Mouse (Mus musculus): ENCODE measurements around the gene Gm13693. TPM values are rescaled to one million over a fixed set of nuclear protein-coding genes. Genes with fewer than 3 reads are reported as not detected.

Gene Gm13693
- polyA plus RNA-seq, 1 experiment, result not detected

DNA sequence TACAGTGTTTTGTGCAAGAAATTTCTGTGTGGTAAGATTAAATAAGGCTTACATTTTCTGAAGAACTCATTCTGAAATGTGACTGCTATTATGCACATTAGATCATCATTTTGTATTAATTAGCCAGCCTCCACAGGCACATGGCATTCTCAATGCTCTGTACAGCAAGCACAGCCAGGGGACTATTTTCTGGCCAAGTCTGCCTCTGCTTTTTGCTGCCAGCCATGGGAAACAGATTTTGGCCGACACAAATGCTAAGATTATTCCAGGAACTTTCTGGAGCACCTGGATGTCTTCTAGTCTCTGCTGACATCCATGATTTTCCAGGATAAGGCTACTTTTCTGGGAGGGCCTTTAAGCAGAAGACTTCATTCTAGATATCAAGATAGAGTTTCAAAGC lies 47.6 kb downstream of the Gm13693 start:
- Histone ChIP-seq H3K4me1 (ENCODE audit: control insufficient read depth, insufficient read depth, low read length) (0 out of 2 replicates have a peak, but pooled peaks cover 2% of the 10 kb centered on the region), H3K4me3 (ENCODE audit: insufficient read depth, low read length) (no peak overlapping the region), H3K27ac (ENCODE audit: insufficient read depth, low read depth, low read length) (no peak overlapping the region)
- TF ChIP-seq CTCF (IDR thresholded peaks at IDR 0.05; ENCODE audit: low read depth, low read length), result no peak

- Histone ChIP-seq H3K4me1 (ENCODE audit: control insufficient read depth, insufficient read depth, low read length) (0 out of 2 replicates have a peak, but pooled peaks cover 2% of the 10 kb centered on the region), H3K4me3 (ENCODE audit: insufficient read depth, low read length) (no peak overlapping the region), H3K27ac (ENCODE audit: insufficient read depth, low read depth, low read length) (no peak overlapping the region)
- TF ChIP-seq CTCF (IDR thresholded peaks at IDR 0.05; ENCODE audit: low read depth, low read length) (no peak), POLR2A (IDR thresholded peaks at IDR 0.05; ENCODE audit: borderline replicate concordance, low read depth, low read length) (no peak)
Observed at GRCm38 (mm10) chr2:84009818-84010217, 48.5 kb downstream of the Gm13693 start.

Other genes starting within 250 kb of the Gm13693 start
- 93.4 and 93.5 TPM in 2 replicates for gene Itgav, start 237.1 kb upstream of the Gm13693 start, polyA plus RNA-seq (2012; ENCODE audit: insufficient read depth, insufficient read length, missing spikeins)
- 0.09 and 0.15 TPM in 2 replicates for gene Fam171b, start 148.9 kb upstream of the Gm13693 start, polyA plus RNA-seq (2012; ENCODE audit: insufficient read depth, insufficient read length, missing spikeins)
- not detected in 2 replicates for gene Zswim2, start 20.3 kb upstream of the Gm13693 start, polyA plus RNA-seq (2012; ENCODE audit: insufficient read depth, insufficient read length, missing spikeins)
- gene Gm13698, start 5.8 kb upstream of the Gm13693 start, polyA plus RNA-seq (2012; ENCODE audit: insufficient read depth, insufficient read length, missing spikeins), result not detected in 2 replicates
- not detected in 2 replicates for gene Gm13695, start 5.8 kb downstream of the Gm13693 start, polyA plus RNA-seq (2012; ENCODE audit: insufficient read depth, insufficient read length, missing spikeins)
- gene Gm13696, start 11.6 kb downstream of the Gm13693 start, polyA plus RNA-seq (2012; ENCODE audit: insufficient read depth, insufficient read length, missing spikeins), result not detected in 2 replicates
- gene Gm13694, start 17.4 kb downstream of the Gm13693 start, polyA plus RNA-seq (2012; ENCODE audit: insufficient read depth, insufficient read length, missing spikeins), result not detected in 2 replicates
- gene Gm13697, start 23.2 kb downstream of the Gm13693 start, polyA plus RNA-seq (2012; ENCODE audit: insufficient read depth, insufficient read length, missing spikeins), result not detected in 2 replicates
- not detected in 2 replicates for gene Gm13691, start 29.1 kb downstream of the Gm13693 start, polyA plus RNA-seq (2012; ENCODE audit: insufficient read depth, insufficient read length, missing spikeins)

All from bone marrow macrophage, adult 2 months (primary cell).